21 mouse cellular contexts compared by ENCODE assay signal in genomic region chr3:137586376-137586969, GRCm38 (mm10). TPM values are rescaled to one million over a fixed set of nuclear protein-coding genes. Genes with fewer than 3 reads are reported as not detected.
DNase-seq lines count a peak whose midpoint lies in the region; ATAC-seq and TF ChIP-seq lines count a peak whose summit lies in the region.
"Had no signal": no experiment of that assay in that cellular context is flagged by ENCODE, and none has a peak within 500 bp of the region (broad histone marks: within the 10 kb centered on the region; RNA-seq: fewer than 3 reads in every experiment).

No protein-coding gene starts in this region.

- H3K4me2 ChIP-seq in kidney, postnatal 0 days (ENCODE audit: low read length) = no peak overlapping the region
- H3K4me2 ChIP-seq: embryonic facial prominence, embryonic 12.5 days; forebrain, embryonic 15.5 days; heart, embryonic 13.5 days; hindbrain, embryonic 12.5 days had no signal

- 62% methylated on average over 5 of the region's 5 CpGs for WGBS in kidney, postnatal 0 days
- 88% methylated on average over 5 of the region's 5 CpGs for WGBS in limb, embryonic 10.5 days

- TF ChIP-seq CTCF in left cerebral cortex, adult 2 months (IDR thresholded peaks at IDR 0.05) = no peak
- TF ChIP-seq CTCF in kidney, postnatal 0 days (IDR thresholded peaks at IDR 0.05; ENCODE audit: low read depth) = no peak

- no peaks in the 10 kb centered on the region for H3K36me3 ChIP-seq in kidney, postnatal 0 days (ENCODE audit: insufficient read depth, low read length)
- no peaks in the 10 kb centered on the region for H3K36me3 ChIP-seq in limb, embryonic 10.5 days
- H3K36me3 ChIP-seq: embryonic facial prominence, embryonic 12.5 days; forebrain, embryonic 15.5 days; G1E; heart, embryonic 13.5 days; hindbrain, embryonic 12.5 days had no signal

- ATAC-seq in kidney, postnatal 0 days (replicated peaks; ENCODE audit: low FRiP score, low read depth) = no peak; the same call in 1 of the 2 replicates
- ATAC-seq: CD4-positive, CD25-positive, alpha-beta regulatory T cell, adult 4 months; forebrain, embryonic 15.5 days had no signal

- H3K27ac ChIP-seq in left cerebral cortex, adult 2 months = peak overlapping the region; percentile 5; the same call in 1 of the 2 replicates
- no peak overlapping the region for H3K27ac ChIP-seq in kidney, postnatal 0 days
- no peak overlapping the region for H3K27ac ChIP-seq in limb, embryonic 10.5 days
- H3K27ac ChIP-seq: embryonic facial prominence, embryonic 12.5 days; forebrain, embryonic 15.5 days; heart, embryonic 13.5 days; hindbrain, embryonic 12.5 days had no signal

- no peaks in the 10 kb centered on the region for H3K4me1 ChIP-seq in kidney, postnatal 0 days (replicated peaks; ENCODE audit: insufficient read depth, low read length)
- H3K4me1 ChIP-seq in limb, embryonic 10.5 days = no peaks in the 10 kb centered on the region
- H3K4me1 ChIP-seq: embryonic facial prominence, embryonic 12.5 days; forebrain, embryonic 15.5 days; heart, embryonic 13.5 days; hindbrain, embryonic 12.5 days had no signal

- H3K27me3 ChIP-seq in kidney, postnatal 0 days (ENCODE audit: insufficient read depth, low read length) = no peaks in the 10 kb centered on the region
- no peaks in the 10 kb centered on the region for H3K27me3 ChIP-seq in limb, embryonic 10.5 days (ENCODE audit: low read depth, poor library complexity, severe bottlenecking)
- H3K27me3 ChIP-seq: embryonic facial prominence, embryonic 12.5 days; forebrain, embryonic 15.5 days; heart, embryonic 13.5 days; hindbrain, embryonic 12.5 days had no signal

- H3K9me3 ChIP-seq in kidney, postnatal 0 days (replicated peaks; ENCODE audit: low read length) = no peaks in the 10 kb centered on the region
- H3K9me3 ChIP-seq in limb, embryonic 10.5 days (replicated peaks) = no peaks in the 10 kb centered on the region
- H3K9me3 ChIP-seq: embryonic facial prominence, embryonic 12.5 days; forebrain, embryonic 15.5 days; G1E; hindbrain, embryonic 12.5 days had no signal

- intact Hi-C loops in left cerebral cortex, adult 2 months (cut with DNase I) = no loop called here

- no peak overlapping the region for H3K4me3 ChIP-seq in left cerebral cortex, adult 2 months
- H3K4me3 ChIP-seq in kidney, postnatal 0 days (replicated peaks; ENCODE audit: low read depth, low read length) = no peak overlapping the region
- no peak overlapping the region for H3K4me3 ChIP-seq in limb, embryonic 10.5 days
- H3K4me3 ChIP-seq: embryonic facial prominence, embryonic 12.5 days; forebrain, embryonic 15.5 days; heart, embryonic 13.5 days; hindbrain, embryonic 12.5 days had no signal

- no peak overlapping the region for H3K9ac ChIP-seq in kidney, postnatal 0 days (ENCODE audit: low read depth, low read length)
- H3K9ac ChIP-seq: embryonic facial prominence, embryonic 12.5 days; forebrain, embryonic 15.5 days; heart, embryonic 13.5 days; hindbrain, embryonic 12.5 days had no signal

- peak; percentile 9 for DNase-seq in kidney, adult 11 months
- DNase-seq in kidney, adult 18-20 months = no peak
- DNase-seq in left cerebral cortex, adult 2 months (ENCODE audit: extremely low spot score in 1 of 2, low spot score in 2 of 2) = no peak
- no peak for DNase-seq in left cerebral cortex, adult 8-10 months (ENCODE audit: low spot score in 2 of 2)
- DNase-seq in kidney, postnatal 0 days (ENCODE audit: low spot score) = peak; percentile 58
- peak; percentile 25 to 41 for DNase-seq in kidney, postnatal 25 days
- no peak for DNase-seq in limb, embryonic 10.5 days (ENCODE audit: low spot score)
- no peak for DNase-seq in right cerebral cortex, postnatal 4 days
- DNase-seq: adrenal gland, postnatal 10 days; B cell, adult 2 months; cerebellum, adult 11-12 months; cerebellum, adult 9-10 months; cerebellum, postnatal 25 days; gastrocnemius, postnatal 14 days; heart, postnatal 36 days had no signal

RNA-seq across cellular contexts. Expression of gene Ddit4l, which starts 34.9 kb away (rescaled TPM):
- total RNA-seq in left cerebral cortex, adult 2 months (2021) = 10 to 100 TPM; 19.7 to 25.6 TPM
- 10 to 100 TPM; 15.4 to 22.2 (median 18.9) TPM for total RNA-seq in left cerebral cortex, adult 8-10 months (2022)
- 19.6 and 23.1 TPM in 2 replicates for polyA plus RNA-seq in kidney, postnatal 0 days (2015; fragmentation: Nextera tagmentation; extraction: Ambion mirVana)
- polyA plus RNA-seq in limb, embryonic 10.5 days (2016; fragmentation: Nextera tagmentation; extraction: Ambion mirVana) = 3.8 and 6.3 TPM in 2 replicates
- polyA plus RNA-seq: CD4-positive, CD25-positive, alpha-beta regulatory T cell, adult 4 months; G1E had no signal

Comparison
In these comparisons a context has a peak if more than half of its experiments do, and no peak if none do; other contexts are left out.
1. DNase-seq: peak in kidney, adult 11 months (single experiment), kidney, postnatal 0 days (single experiment) and kidney, postnatal 25 days (2 of 2); none in kidney, adult 18-20 months (single experiment), left cerebral cortex, adult 2 months (0 of 2), left cerebral cortex, adult 8-10 months (0 of 2), limb, embryonic 10.5 days (single experiment) and right cerebral cortex, postnatal 4 days (single experiment).